Mouse (Mus musculus): ENCODE results near the gene Olfm2.

Gene Olfm2

DNA sequence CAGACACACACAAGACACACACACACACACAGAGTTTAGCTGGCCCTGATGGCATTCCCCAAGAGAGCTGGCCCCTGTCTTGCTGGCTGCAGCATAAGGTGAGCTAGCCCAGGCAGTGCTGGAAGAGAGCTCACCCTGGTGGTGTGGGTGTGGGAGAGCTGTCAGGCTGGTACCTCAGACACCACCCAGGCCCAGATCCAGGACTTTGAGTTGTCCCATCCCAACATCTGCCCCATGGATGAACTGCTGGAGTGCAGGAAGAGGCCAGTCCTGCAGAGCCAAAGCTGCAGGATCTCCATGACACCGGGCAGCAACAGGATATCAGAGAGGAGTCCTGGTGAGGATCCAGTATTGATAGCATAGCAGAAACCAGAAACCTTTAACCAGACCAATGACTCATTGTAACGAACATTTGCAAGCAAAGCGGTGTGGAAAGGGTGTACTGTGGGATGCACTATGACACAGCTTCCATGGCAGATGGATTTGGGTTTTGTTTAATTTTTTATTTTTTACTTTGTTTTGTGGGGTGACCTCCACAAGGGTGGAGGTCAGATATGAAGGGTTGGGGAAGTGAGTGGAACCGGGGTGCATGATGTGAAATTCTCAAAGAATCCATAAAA, 10.0 kb upstream of the Olfm2 start:
- TF ChIP-seq GATA4 (IDR thresholded peaks at IDR 0.05; ENCODE audit: insufficient replicate concordance, low read length) = no peak

DNA sequence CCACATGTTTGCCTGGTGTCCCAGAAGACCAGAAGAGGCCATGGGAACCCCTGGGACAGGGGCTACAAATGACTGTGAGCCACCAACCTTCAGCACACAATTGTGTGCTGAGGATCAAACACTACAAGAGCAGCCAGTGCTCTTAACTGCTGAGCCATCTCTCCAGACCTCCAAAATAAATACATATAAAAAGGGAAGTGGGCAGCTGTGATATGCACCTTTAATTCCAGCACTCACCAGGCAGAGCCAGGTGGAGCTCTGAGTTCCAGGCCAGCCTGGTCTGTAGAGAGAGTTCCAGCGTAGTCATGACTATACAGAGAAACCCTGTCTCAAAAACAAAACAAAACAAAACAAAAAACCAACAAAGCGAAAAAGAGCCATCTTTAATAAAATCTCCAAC, 8.2 kb upstream of the Olfm2 start:
- no peak for TF ChIP-seq GATA4 (IDR thresholded peaks at IDR 0.05; ENCODE audit: insufficient replicate concordance, low read length)

DNA sequence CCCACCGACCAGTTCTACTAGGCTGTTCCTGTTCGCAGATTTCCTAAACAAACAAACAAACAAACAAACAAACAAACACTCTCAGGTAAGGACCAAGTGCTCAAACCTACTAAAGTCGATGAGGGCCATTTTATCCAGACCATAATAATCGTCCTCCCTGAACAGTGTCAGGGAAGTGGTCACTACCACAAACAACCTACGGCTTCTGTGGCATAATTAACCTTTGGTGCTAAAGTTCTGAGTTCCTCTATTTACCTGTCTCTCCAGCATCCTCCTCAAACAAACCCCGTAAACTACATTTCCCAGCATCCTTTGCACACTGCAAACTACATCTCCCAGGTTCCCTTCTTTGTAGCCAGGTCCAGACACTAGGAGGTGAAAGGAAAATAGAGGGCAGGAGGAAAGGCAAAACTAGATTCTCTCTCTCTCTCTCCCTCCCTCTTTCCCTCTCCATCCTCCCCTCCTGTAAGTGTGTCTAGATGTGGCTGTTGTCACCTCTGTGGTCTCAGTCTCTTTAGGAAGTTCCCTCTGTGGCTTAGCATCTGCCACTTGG, 5.4 kb upstream of the Olfm2 start:
- no peak for TF ChIP-seq GATA4 (IDR thresholded peaks at IDR 0.05; ENCODE audit: insufficient replicate concordance, low read length)

DNA sequence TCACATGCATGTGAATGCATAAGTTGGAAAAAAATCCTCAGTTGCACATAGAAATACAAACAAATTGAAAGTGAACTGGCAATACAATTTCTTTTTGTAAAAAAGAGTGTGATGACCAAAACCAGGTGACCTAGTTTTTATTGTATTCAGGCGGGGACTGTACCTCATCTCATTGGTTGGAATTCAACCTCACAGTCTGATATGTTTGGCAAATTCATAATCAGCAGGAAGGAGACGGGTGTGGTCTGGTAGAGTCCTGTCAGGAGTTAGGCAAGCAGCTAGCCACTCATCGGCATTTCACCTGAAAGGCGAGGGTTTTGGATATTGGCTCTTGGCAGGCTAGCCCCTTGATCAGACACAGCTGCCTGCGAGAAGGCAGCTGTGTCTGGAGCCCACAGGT, 3.1 kb upstream of the Olfm2 start:
- TF ChIP-seq GATA4 (IDR thresholded peaks at IDR 0.05; ENCODE audit: insufficient replicate concordance, low read length) = no peak

DNA sequence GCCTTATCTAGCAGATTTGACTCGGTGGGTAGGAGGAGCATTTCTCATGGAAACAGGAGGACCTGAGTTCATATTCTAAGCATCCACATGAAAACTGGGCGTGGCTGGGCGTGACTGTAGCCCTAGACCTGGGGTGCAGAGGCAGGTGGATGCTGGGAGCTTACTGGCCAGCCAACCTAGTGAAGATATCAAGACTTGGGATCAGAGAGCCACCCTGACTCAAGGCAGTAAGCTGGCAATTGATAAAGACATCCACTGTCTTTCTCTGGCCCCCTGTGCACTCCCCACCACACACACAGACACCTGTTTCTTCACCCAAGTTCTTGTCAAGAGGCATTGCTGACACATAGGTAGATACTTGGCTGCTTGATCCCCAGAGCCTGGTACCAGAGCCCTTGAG, 2.4 kb upstream of the Olfm2 start:
- TF ChIP-seq GATA4 (IDR thresholded peaks at IDR 0.05; ENCODE audit: insufficient replicate concordance, low read length) = no peak

DNA sequence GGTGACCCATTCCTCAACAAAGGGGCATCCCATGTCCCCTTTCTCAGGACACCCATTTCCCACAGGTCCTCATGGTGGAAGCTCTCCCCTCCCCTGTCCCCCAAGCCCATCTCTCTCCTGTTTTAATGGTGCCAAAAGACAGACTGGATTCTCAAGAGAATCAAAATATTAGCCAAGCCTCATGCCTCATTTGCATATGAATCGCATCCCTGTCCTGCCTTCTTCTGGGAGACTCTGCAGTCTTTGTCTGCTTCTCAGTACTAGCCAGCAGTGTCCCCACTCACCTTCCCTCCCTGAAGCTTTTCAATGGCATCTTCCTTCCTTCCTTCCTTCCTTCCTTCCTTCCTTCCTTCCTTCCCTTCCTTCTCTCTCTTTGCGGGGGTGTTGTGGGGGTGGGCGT, 1.5 kb upstream of the Olfm2 start:
- TF ChIP-seq GATA4 (IDR thresholded peaks at IDR 0.05; ENCODE audit: insufficient replicate concordance, low read length) = no peak

DNA sequence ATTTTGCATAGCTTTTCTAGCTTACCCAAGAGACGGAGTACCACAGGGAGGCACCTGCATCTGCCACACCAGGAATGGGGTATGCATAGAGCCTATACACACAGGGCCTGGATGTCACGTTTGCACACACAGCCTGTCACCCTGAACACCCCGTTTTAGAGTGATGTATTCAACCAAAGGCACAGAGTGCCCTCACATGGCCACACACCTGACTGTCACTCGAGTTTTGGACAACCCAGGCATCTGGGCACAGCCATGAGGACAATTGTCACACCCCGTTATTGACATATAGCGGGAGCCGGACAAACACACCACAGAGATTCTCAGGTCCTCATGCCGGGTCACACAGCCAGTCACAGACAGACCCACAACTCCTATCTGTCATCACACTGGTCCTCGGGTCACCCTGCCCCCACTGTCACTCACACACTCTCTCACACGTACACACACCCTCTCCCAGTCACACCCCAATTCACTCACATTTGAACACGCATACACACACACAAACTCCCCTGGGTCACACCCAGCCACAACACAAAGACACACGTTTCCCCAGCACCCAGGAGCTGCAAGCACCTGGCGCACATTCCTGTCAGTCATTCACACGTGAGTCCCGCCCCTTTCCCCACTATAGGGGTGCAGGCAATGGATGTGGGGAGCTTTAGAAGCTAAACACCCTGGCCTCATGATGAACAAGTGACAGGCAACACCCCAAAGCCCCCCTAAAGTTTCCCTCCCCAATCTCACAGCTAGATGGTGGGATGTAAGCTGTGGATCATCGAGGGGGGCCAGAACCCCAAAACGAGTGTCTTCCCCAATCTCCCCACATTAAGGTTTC, 801 bp downstream of the Olfm2 start:
- no peak for TF ChIP-seq GATA4 (IDR thresholded peaks at IDR 0.05; ENCODE audit: insufficient replicate concordance, low read length)

DNA sequence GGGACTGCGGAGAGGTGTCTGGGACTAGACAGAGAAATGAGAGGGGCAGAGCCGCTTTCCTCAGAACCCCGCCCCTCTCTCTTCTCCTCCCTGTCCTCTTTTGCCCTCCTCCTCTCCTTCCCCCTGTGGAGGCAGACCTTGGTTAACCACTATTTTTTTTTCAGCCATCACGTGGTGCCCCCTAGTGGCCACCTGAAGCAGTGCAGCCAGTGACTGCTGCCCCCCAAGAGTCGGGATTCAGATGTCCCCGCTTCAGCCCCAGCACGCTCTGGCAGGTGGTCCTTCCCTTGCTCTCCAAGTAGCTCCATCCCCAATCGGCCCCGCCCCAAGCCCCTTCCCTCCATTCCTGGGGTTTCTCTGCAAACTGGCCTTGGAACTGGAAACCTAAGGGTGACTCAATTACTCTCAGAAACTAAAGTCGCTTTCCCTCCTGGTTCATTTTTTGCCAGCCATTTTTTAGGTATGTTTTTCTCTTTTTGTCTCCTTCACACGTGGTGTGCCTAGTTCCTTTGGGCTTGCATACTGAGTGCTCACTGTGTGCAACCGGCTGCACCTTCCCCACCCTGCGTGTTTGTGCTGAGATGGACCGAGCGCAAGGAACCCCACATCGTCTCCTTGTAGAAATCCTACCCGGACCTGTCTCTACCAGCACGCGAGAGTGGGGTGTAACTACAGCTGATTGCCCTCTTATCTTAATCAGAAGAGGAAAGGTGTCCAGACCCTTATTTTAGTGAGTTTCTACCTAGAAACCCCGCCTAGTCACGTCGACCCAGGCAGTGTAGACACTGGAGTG, 2.0 kb downstream of the Olfm2 start:
- TF ChIP-seq GATA4 (IDR thresholded peaks at IDR 0.05; ENCODE audit: insufficient replicate concordance, low read length) = no peak

DNA sequence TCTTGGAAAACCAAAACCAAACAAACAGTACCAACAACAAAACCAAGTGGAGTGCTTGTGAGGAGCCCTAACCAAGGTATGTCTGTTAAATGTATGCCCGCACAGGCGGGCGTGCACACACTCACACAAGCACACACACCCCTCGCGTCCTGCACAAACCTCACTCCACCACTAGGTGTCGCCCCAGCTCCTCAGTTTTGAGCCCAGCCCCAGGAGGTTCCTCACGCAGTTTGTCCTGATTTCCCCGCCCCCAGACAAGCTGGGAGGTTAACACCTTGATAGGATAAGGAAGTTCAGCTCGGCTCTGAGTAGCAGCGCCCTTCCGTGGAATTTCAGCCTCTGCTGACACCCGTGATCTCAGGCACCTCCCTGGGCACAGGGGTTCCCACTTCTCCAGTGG, 5.7 kb downstream of the Olfm2 start:
- no peak for TF ChIP-seq GATA4 (IDR thresholded peaks at IDR 0.05; ENCODE audit: insufficient replicate concordance, low read length)

DNA sequence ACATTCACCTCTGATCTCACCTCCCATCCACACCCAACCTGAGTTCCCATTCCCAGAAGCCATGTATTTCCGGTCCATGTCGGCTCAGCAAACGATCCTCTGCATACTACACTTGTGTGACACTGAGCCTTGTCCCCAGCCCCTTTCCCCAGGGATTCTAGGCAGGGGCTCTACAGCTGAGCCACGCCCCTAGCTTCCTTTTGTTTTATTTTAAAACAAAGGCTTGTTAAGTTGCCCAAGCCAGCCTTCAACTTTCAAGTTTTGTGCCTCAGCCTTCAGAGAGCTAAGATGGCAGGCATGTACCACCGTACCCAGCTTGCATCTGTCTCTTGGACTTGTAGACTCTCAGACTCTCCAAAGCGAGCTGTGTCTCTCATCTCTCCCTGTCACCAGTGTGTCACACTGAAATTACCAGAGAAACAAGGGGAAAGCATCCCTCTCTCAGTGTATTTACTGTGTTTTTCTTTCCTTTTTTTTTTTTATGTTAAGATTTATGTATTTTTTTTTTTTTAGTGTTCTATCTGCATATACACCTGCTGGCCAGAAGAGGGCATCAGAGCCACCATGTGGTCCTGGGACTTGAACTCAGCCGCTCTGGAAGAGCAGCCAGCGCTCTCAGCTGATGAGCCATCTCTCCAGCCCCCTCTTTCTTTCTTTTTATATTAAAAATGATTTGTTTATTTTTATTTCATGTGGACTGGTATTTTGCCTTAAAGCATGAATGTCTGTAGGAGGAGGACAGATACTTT, 7.7 kb downstream of the Olfm2 start:
- TF ChIP-seq GATA4 (IDR thresholded peaks at IDR 0.05; ENCODE audit: insufficient replicate concordance, low read length) = no peak

DNA sequence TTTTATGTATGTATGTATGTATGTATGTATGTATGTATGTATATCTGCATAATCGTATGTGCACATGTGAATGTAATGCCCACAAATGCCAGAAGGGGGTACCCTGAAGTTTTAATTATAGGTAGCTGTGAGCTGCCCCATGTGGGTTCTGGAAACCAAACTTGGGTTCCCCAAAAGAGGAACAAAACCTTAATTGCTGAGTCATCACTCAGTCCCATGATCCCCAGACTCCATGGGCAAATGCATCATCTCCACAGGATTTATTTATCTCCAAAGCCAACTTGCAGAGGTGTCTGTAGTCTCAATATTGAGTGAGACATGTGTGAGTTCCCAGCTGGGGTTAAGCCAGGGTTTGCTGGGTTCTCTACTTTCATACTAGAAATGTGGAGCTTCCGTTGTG, 8.9 kb downstream of the Olfm2 start:
- TF ChIP-seq GATA4 (IDR thresholded peaks at IDR 0.05; ENCODE audit: insufficient replicate concordance, low read length) = no peak

DNA sequence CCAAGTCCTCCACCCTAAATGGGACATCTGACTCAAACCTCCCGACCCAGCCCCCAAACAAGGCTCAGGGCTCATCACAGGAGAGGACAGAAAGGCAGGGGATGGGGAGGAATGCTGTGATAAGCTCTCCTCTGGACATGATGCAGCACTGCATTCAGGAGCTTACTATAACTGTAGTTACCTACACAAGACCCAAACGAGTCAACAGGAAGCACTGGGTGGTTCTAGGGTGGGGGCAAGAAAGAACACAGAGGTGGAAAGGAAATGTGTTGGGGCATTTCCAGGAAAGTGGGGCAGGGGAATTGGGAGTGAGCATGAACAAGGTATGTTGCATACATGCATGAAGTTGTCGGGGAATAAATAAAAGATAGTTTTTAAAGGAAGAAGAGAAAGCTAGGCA, 11.5 kb downstream of the Olfm2 start:
- TF ChIP-seq GATA4 (IDR thresholded peaks at IDR 0.05; ENCODE audit: insufficient replicate concordance, low read length) = no peak

DNA sequence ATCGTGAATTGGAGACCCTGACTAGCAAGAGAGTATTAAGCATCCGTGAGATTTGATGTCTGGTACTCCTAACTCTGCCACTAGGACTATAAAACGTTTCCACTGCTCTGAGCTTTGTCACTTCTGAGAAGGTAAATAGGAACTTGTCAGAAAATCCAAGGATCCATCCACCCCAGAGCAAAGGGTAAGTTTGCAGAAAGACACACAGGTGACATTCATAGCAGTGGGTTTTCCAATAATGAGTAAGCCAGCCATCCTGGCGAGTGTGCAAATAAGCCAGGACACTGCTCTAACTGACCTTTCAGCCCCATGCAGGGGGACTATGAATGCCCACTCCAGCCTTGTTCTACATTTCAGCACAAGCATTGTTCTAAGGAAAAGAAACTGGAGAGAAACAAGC, 14.4 kb downstream of the Olfm2 start:
- no peak for TF ChIP-seq GATA4 (IDR thresholded peaks at IDR 0.05; ENCODE audit: insufficient replicate concordance, low read length)

DNA sequence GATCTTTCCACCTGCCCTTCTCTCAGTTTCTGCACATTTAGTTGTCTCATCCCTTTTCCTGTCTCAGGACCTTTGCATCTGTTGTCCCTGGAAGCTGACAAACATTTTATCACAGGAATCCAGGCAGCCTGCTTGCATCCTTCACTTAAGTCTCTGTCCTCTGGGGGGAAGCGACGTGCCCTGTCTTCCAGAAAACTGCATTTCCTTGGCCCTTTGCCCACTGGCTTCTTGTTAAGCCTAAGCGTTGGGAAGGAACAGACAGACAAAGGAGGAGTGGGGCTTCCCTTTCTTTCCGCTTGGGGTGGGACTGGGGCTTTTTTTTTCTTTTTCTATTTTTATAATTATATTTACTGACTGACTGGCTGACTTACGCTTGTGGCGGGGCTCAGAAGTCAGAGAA, 16.7 kb downstream of the Olfm2 start:
- no peak for TF ChIP-seq GATA4 (IDR thresholded peaks at IDR 0.05; ENCODE audit: insufficient replicate concordance, low read length)

DNA sequence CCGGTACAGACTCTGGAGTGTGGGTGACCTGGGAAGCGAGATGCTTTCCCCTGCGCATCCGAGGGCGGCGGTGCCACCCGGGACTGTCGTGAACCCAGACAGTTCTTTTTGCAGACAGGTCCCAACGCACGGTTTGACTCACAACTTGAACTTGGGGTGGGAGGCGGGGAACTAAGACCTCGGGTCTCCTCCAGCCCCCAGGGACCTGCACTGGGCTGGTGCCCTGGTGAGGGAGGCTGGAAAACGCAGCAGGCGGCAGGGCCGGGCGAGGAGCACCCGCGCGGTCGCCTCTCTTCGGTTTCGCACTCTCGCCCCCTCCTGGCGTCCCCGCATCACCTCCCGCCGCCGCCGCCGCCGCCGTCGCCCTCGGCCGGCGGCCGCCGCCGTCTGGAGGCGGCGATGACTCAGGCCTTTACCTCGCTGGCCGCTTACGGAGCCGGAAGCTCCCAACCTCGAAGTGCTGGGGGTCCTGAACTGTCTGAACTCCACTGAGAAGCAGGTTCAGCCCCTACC, 18.5 kb downstream of the Olfm2 start:
- no peak for TF ChIP-seq GATA4 (IDR thresholded peaks at IDR 0.05; ENCODE audit: insufficient replicate concordance, low read length)
